Mouse (Mus musculus) cerebellum, postnatal 4 days (tissue): ENCODE results near the gene Zc3h13.
A peak's percentile ranks its signal among the peaks of the same experiment; 100 is the strongest.

Experiments used
- DNase-seq, 2 experiments: peaks; one replicate each; pipeline ENCODE4 v3.0.0; 2022; ENCODE audit warnings: low spot score in 2 of 2, mixed read lengths in 1 of 2

Zc3h13 gene

DNA sequence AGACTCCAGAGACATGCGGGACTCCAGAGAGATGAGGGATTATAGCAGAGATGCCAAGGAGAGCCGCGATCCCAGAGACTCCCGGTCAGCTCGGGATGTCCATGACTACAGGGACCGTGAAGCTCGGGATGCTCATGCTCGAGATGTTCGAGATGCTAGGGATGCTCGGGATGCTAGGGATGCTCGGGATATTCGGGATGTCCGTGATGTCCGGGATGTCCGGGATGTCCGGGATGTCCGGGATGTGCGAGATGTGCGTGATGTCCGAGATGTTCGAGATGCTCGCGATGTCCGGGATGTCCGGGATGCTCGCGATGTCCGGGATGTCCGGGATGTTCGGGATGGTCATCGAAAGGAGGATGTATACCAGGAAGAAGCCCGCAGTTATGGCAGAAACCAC lies 39.2 kb downstream of the Zc3h13 start:
- DNase-seq = no peak

DNA sequence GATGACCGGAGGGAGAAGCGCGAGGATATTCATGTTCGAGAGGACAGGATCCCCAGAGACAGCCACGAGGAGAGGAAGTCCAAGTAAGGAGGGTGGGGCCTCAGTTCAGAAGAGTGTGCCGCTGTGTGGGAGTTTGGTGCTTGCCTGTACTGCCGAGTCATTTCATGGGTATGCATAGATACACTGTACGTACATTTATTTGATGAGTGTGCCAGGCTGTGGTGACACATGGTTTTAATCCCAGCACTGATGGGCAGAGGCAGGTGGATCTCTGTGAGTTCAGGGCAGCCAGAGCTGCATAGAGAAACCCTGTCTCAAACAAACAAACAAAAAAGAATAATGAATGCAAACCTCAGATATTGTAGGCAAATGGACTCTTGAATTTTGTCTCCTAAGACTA lies 43.9 kb downstream of the Zc3h13 start:
- no peak for DNase-seq

DNA sequence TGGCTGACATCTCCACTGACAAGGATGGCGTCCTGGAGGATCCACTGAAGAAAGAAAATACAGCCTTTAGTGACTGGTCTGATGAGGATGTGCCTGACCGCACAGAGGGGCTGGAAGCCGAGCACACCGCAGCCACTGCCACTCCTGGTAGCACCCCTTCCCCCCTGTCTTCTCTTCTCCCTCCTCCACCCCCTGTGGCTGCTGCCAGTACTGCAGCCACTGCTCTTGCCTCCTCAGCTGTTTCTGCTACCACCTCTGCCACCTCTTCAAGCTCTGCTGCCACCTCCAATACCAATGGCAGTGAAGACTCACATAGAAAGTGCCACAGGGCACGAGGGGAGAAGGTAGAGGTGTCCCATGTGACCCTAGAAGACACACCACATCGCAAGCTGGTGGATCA lies 46.4 kb downstream of the Zc3h13 start:
- DNase-seq = peak in 1 of 2 experiments; percentile 23

DNA sequence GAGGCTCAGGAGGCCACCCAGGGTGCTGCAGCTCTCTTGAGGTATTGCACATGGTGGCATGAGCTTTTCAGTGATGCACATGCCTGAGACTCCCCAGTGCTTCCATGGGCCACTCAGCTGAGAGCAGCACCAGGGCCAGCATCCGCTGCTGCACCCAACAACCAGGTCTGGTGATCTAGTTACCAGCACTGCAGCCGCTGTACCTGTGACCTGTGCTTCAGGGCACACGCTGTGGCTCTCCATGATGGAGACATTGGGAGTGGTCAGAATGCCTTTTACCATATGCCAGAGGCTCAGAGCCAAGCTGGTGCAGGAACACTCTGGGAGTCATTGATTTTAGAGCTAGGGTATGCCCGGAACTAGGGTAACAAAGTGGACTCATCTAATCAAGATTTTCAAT lies 50.1 kb downstream of the Zc3h13 start:
- DNase-seq = no peak

DNA sequence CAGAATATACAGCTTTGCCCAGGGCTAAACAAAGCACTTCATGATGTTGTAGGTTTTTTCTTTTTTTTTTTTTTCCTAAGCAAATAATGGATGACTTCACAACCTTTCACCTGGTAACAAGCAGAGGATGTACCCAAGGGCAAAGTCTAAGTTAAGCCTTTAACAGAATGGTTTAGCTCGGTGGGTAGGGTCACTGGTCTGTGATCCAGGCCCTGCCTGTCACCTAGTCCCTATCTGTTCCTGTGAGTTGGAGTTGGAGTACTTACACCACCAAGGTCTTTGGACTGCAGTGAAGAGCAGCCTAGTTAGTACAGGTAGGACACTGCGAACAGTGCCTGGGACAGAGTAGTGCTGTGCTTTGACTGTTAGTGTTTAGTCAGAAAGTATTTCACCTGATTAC lies 53.7 kb downstream of the Zc3h13 start:
- no peak for DNase-seq

DNA sequence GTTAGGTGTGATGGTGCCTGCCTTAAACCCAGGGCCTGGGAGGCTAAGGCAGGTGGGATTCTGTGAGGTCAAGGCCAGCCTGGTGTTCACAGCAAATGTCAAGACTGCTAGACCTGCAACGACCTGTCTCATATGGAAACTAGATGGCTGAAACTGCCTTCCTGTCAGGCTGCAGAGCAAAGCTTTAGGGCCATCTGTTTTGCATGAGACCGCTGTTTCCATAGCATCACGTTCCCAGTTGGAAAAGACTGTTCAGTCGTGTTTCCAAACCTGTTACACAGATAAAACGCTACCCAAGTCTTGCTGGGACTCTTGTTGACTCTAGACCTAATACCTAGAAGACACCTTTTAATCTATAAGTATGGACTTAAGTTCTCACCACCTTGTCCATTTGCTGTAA lies 61.9 kb downstream of the Zc3h13 start:
- DNase-seq = no peak

DNA sequence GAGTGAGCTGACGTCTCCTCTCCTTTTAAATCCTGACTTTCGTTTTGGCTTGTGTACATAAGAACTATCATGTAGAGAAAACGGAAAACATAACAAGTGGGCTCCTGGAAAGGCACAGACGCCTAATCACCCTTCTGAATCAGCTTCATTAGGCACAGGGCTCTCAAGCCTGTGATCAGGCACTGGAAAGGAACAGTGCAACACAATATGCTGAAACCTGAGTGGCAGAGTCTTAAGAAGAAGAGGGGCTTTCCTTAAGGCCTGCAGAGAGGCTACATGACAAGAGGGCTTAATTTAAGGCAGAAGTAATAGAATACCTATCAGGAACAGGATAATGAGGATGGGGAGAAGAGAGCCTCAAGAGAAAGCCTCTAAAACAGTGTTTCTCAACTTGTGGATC lies 67.5 kb downstream of the Zc3h13 start:
- no peak for DNase-seq

DNA sequence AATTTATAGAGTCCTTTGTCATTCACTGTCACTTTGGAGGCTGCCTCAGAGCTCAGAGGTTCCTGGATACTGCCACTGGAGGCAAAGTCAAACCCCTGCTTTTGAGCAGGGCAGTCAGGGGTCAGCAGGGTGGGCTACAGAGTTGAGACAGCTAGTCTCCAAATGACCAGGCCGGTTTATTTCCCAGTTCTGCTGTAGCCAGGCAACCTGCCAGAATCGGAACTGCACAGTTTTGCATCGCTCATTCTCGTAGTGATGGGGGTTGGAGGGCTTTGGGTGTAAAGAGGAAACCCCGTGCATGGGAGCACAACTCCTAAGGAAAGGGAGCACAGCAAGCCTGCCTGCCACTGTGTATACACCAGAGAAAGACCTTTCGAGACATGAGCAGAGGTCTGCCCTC lies 79.1 kb downstream of the Zc3h13 start:
- DNase-seq = no peak

DNA sequence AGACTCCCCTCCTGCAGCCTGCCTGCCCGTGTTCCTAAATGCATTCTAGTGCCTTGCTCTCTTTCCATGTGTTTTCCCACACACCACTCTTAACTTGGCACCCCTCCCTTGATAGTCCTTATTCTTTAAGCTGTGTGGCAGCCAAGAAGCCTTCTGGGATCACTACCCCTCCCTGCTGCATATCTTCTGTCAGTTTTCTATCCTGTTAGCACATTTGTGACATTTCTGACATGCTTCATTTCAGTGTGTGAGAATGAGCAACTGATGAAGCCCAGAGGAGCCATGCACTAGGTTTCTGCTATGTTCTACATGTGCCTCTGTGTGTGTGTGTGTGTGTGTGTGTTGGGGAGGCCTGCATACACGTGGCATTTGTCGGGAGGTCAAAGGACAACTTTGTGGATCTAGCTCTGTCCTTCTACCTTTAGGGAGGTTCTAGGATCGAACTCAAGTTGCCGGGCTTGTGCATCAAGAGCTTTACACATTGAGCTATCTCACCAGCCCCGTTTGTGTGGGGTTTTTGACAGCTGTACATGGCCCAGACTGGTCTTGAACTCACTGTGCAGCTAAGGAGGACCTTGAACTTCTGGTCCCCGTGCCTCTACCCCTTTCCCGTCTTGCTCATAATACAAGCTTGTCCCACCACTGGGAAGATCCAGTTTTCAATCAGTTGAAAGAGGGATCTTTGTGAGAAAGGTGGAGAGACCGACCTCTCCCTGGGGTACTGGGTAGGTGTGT lies 81.3 kb downstream of the Zc3h13 start:
- no peak for DNase-seq

DNA sequence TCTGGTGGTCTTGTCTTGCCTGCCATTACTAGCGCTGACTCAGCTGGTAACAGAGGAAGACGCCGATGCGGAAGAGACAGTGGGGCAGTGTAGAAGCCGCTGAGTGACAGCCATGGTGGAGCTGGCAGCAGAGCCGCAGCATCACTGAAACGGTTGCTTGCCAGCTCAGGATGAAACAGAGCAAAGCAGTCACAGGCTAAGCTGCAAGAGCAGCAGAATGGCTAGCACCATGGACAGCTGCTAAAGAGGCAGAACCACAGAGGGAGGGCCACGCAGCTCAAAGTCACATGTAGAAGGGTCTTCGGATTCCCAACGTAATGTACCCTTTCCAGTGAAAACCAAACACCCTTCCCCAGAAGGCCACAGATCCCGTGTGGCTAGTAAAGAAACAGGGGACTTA lies 82.6 kb downstream of the Zc3h13 start:
- peak in 1 of 2 experiments; percentile 8 for DNase-seq

DNA sequence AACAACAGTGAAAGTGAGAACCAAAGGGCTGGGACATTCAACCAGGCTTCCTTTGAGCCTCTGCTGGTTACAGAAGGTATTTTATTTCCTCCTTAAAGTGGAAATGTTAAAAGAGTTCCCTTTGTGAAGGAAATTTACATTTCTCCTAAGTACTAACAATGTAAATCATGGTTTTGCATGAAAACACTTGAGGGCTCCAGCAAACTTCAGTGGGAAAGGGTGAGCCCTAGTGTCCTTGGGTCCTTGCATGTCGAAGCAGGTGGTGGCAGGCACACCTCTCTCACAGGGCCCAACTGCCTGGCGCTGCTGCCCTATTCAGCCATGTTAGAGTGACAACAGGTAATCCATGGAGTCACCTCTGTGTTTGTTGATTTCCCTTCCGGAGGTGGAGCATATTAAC lies 83.3 kb downstream of the Zc3h13 start:
- no peak for DNase-seq

DNA sequence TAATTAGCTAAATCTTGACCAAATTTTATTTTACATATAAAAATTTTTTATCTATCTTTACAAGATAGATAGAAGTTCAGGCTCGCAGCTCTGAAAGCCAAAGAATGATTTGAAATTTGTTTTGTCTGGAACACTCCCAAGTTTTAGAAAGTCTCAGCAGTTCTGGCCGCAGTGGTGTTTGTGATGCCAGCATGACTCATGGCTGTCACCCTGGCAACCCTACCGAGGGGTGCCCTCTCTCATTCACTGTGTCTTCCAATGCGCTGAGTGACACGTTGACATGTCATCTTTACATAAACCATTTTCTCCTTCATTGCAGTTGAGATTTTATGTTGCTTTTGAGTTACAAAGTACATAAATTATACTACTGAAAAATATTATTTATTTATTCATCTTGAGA lies 85.7 kb downstream of the Zc3h13 start:
- DNase-seq = peak in 1 of 2 experiments; percentile 15

DNA sequence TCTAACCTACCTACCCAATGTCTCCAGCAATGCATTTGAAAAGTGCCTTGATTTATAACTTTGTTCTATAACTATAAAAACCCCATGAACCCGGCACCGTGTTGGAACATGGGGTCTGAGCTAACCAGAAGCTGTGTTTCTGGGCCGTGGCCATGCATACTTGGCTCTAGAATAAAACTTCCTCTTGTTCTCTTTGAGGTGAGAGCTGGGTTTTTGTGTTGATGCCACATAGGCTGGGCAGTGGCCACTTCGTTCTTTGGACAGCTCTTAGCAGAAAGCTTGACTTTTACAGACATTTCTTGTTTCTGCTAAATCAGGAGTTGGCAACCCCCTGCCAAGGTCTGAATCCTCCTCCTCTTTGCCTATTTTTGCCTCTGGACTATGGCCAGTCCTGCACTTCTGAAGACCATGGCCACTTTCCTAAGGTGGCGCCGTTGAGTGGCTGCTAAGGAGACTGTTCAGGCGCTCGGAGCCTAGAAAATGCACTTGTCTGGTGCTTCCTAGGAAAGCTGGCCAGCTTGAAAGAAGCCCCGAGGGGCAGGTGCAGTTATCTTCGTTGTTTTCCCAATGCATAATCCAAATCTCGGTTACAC lies 90.9 kb downstream of the Zc3h13 start:
- DNase-seq = peak in 1 of 2 experiments; percentile 49

DNA sequence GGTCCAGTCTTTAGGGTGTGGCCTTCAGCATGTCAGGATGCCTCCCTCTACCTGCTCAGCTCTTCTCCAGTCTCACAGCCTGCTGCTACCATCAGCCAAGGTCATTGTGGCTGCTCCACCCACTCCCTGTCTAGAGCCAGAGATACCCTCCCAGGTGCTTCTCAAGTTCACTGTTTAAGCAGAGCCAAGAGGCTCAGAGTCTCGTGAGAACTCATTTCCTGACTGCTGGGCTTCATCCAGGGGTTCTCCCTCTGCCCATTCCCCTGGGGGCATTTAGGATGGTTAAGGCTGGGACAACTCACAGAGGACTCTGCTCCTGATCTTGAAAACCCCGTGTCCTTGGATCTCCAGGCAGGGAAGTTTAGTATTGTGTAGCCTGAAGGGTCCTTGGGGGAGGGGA lies 92.1 kb downstream of the Zc3h13 start:
- DNase-seq = no peak

DNA sequence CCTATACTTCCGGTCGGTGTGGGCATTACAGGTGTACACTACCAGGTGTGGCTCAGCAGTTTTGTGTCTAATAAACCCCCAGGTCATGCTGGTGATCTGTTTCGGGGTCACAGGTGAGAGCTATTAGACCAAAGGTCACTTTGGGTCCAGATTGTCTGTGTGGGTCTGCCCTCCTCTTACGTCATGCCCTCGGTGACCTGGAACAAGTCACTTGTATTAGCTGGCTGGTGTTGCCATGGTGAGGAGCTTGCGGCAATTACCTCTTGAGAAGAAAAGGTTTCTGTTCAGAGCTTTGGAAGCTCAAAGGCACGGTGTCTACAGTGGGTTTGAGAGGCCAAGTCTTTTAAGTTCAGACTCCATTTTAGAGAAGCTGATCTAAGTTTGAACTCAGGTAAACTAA lies 93.4 kb downstream of the Zc3h13 start:
- DNase-seq = no peak
